Mouse (Mus musculus) limb, embryonic 11.5 days (tissue): ENCODE data around the gene Tfip11. TPM values are rescaled to one million over a fixed set of nuclear protein-coding genes. Genes with fewer than 3 reads are reported as not detected.

Experiments
- ATAC-seq: fragments of 200-750 bp; cut with Nextera tagmentation; 2 replicates; pipeline ENCODE4 v1.8.0; 2017; ENCODE audit warnings: low read depth; ENCODE audit not compliant: insufficient number of reproducible peaks, low FRiP score, low TSS enrichment
- DNase-seq: peaks from one replicate; pipeline ENCODE4 v3.0.0-alpha.2; 2015; ENCODE audit warnings: low spot score
- H3K27ac ChIP-seq: fragments of 300-500 bp; sonication (generic); replicated peaks from 2 replicates; pipeline ENCODE4 v1.5.1; 2014; ENCODE audit warnings: low read depth, mild to moderate bottlenecking, low read length
- H3K27me3 ChIP-seq: fragments of 300-500 bp; sonication (generic); 2 replicates; pipeline ENCODE4 v1.6.1; 2014; ENCODE audit warnings: mild to moderate bottlenecking, low read length, mixed read lengths; ENCODE audit not compliant: control insufficient read depth, insufficient read depth
- H3K36me3 ChIP-seq: fragments of 300-500 bp; sonication (generic); 2 replicates; pipeline ENCODE4 v1.6.1; 2014; ENCODE audit warnings: mild to moderate bottlenecking, low read length, moderate library complexity, mixed read lengths; ENCODE audit not compliant: control insufficient read depth, insufficient read depth
- H3K4me1 ChIP-seq: fragments of 300-500 bp; sonication (generic); 2 replicates; pipeline ENCODE4 v1.6.1; 2014; ENCODE audit warnings: low read length, mixed read lengths; ENCODE audit not compliant: control insufficient read depth, insufficient read depth
- H3K4me2 ChIP-seq: fragments of 300-500 bp; sonication (generic); 2 replicates; pipeline ENCODE4 v1.6.1; 2014; ENCODE audit warnings: low read depth, mild to moderate bottlenecking, moderate library complexity; ENCODE audit not compliant: severe bottlenecking
- H3K4me3 ChIP-seq: fragments of 300-500 bp; sonication (generic); 2 replicates; pipeline ENCODE4 v1.5.1; 2014; ENCODE audit warnings: low read depth, low read length
- H3K9ac ChIP-seq: fragments of 300-500 bp; sonication (generic); 2 replicates; pipeline ENCODE4 v1.6.1; 2014; ENCODE audit warnings: mild to moderate bottlenecking, low read length
- H3K9me3 ChIP-seq: fragments of 300-500 bp; sonication (generic); 2 replicates; pipeline ENCODE4 v1.6.1; 2016; ENCODE audit warnings: low read length; ENCODE audit not compliant: control insufficient read depth
- WGBS: fragments of 180-500 bp; shearing (Covaris S2); extraction: QIAGEN DNeasy Blood & Tissue Kit; methylation state at CpG from one replicate; pipeline ENCODE4 v1.1.7; 2014; 5-methylcytosine and 5-hydroxymethylcytosine counted together
- polyA plus RNA-seq: library from polyadenylated mRNA; unstranded; fragments of >200 nt; fragmentation: Nextera tagmentation; extraction: Ambion mirVana; gene quantifications from 2 replicates; pipeline ENCODE4 v1.2.1, GENCODE M21; 2014

Gene Tfip11
- polyA plus RNA-seq, 1 experiment from 2014 or later = 27.3 TPM

GRCm38 (mm10) chr5:112295162-112295561 lies 31.0 kb upstream of the Tfip11 start:
- no peak overlapping the region for H3K9ac ChIP-seq
- 46% methylated on average over 8 of the region's 8 CpGs for WGBS
- H3K4me3 ChIP-seq = no peak overlapping the region
- no peaks in the 10 kb centered on the region for H3K27me3 ChIP-seq
- no peaks in the 10 kb centered on the region for H3K9me3 ChIP-seq
- H3K36me3 ChIP-seq = no peaks in the 10 kb centered on the region
- H3K27ac ChIP-seq = no peak overlapping the region
- H3K4me1 ChIP-seq = no peaks in the 10 kb centered on the region
- DNase-seq = no peak
- H3K4me2 ChIP-seq = no peak overlapping the region
- no peak for ATAC-seq

GRCm38 (mm10) chr5:112295564-112295963 lies 30.6 kb upstream of the Tfip11 start:
- no peaks in the 10 kb centered on the region for H3K36me3 ChIP-seq
- no peak overlapping the region for H3K4me2 ChIP-seq
- no peaks in the 10 kb centered on the region for H3K9me3 ChIP-seq
- H3K27me3 ChIP-seq = no peaks in the 10 kb centered on the region
- H3K27ac ChIP-seq = no peak overlapping the region
- H3K9ac ChIP-seq = no peak overlapping the region
- no peak overlapping the region for H3K4me3 ChIP-seq
- ATAC-seq (no peak), DNase-seq (no peak)
- H3K4me1 ChIP-seq = no peaks in the 10 kb centered on the region
- 63% methylated on average over 8 of the region's 8 CpGs for WGBS

GRCm38 (mm10) chr5:112296404-112297181 lies 29.6 kb upstream of the Tfip11 start:
- Histone ChIP-seq H3K9me3 (no peaks in the 10 kb centered on the region), H3K9ac (no peak overlapping the region), H3K4me1 (no peaks in the 10 kb centered on the region), H3K27ac (no peak overlapping the region), H3K4me3 (no peak overlapping the region), H3K4me2 (no peak overlapping the region), H3K36me3 (no peaks in the 10 kb centered on the region), H3K27me3 (no peaks in the 10 kb centered on the region)
- 75% methylated on average over 6 of the region's 6 CpGs for WGBS
- no peak for ATAC-seq
- DNase-seq = no peak

- Histone ChIP-seq H3K9me3 (no peaks in the 10 kb centered on the region), H3K4me1 (no peaks in the 10 kb centered on the region), H3K4me3 (no peak overlapping the region), H3K4me2 (no peak overlapping the region), H3K9ac (no peak overlapping the region), H3K36me3 (no peaks in the 10 kb centered on the region), H3K27me3 (no peaks in the 10 kb centered on the region), H3K27ac (no peak overlapping the region)
- 86% methylated on average over 2 of the region's 2 CpGs for WGBS
- no peak for DNase-seq
- ATAC-seq = no peak
Observed at GRCm38 (mm10) chr5:112297257-112297656, 28.9 kb upstream of the Tfip11 start.

- no peak overlapping the region for H3K4me3 ChIP-seq
- no peak for ATAC-seq
- H3K9me3 ChIP-seq = no peaks in the 10 kb centered on the region
- no peak overlapping the region for H3K9ac ChIP-seq
- 85% methylated on average over 12 of the region's 12 CpGs for WGBS
- no peak for DNase-seq
- no peaks in the 10 kb centered on the region for H3K4me1 ChIP-seq
- H3K27me3 ChIP-seq = no peaks in the 10 kb centered on the region
- H3K36me3 ChIP-seq = no peaks in the 10 kb centered on the region
- no peak overlapping the region for H3K27ac ChIP-seq
- no peak overlapping the region for H3K4me2 ChIP-seq
Observed at GRCm38 (mm10) chr5:112298226-112298988, 27.8 kb upstream of the Tfip11 start.

GRCm38 (mm10) chr5:112299399-112299798 lies 26.8 kb upstream of the Tfip11 start:
- Histone ChIP-seq H3K4me2 (no peak overlapping the region), H3K36me3 (no peaks in the 10 kb centered on the region), H3K27me3 (no peaks in the 10 kb centered on the region), H3K27ac (no peak overlapping the region), H3K9ac (no peak overlapping the region), H3K4me3 (no peak overlapping the region), H3K9me3 (no peaks in the 10 kb centered on the region), H3K4me1 (no peaks in the 10 kb centered on the region)
- no peak for DNase-seq
- 84% methylated on average over 4 of the region's 4 CpGs for WGBS
- ATAC-seq = no peak

- no peak overlapping the region for H3K27ac ChIP-seq
- ATAC-seq = no peak
- WGBS = 83% methylated on average over 2 of the region's 2 CpGs
Observed at GRCm38 (mm10) chr5:112300112-112300511, 26.0 kb upstream of the Tfip11 start.

GRCm38 (mm10) chr5:112300721-112301308 lies 25.3 kb upstream of the Tfip11 start:
- 85% methylated on average over 6 of the region's 6 CpGs for WGBS
- DNase-seq (no peak), ATAC-seq (no peak)
- Histone ChIP-seq H3K27me3 (no peaks in the 10 kb centered on the region), H3K9ac (no peak overlapping the region), H3K9me3 (no peaks in the 10 kb centered on the region), H3K27ac (no peak overlapping the region), H3K4me3 (no peak overlapping the region), H3K4me1 (no peaks in the 10 kb centered on the region), H3K36me3 (no peaks in the 10 kb centered on the region), H3K4me2 (no peak overlapping the region)

More at GRCm38 (mm10) chr5:112300112-112300511, 26.0 kb upstream of the Tfip11 start:
- Histone ChIP-seq H3K4me3 (no peak overlapping the region), H3K9me3 (no peaks in the 10 kb centered on the region), H3K36me3 (no peaks in the 10 kb centered on the region), H3K4me2 (no peak overlapping the region), H3K9ac (no peak overlapping the region), H3K4me1 (no peaks in the 10 kb centered on the region), H3K27me3 (no peaks in the 10 kb centered on the region)
- DNase-seq = no peak
